Mouse (Mus musculus): ENCODE results near the gene Glis2. TPM values are rescaled to one million over a fixed set of nuclear protein-coding genes. Genes with fewer than 3 reads are reported as not detected.
A peak's percentile ranks its signal among the peaks of the same experiment; 100 is the strongest.
"Not testable (repeated sequence)": the region's sequence is repeated elsewhere in the genome, so short reads cannot be mapped to it uniquely, and the experiment has no call there.

The Glis2 gene
- polyA plus RNA-seq, 1 experiment, result 43.3 TPM

DNA sequence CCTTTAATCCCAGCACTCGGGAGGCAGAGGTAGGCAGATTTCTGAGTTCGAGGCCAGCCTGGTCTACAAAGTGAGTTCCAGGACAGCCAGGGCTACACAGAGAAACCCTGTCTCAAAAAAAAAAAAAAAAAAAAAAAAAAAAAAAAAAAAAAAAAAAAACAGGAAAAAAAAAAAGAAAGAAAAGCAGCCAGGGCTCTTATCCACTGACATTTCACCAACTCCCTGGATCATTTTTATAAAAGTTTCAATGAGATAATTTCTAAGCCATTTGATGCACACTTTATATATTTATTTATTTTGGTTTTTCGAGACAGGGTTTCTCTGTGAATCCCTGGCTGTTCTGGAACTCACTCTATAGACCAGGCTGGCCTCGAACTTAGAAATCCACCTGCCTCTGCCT lies 13.3 kb upstream of the Glis2 start:
- not testable (repeated sequence) for DNase-seq (ENCODE audit: low spot score)

DNA sequence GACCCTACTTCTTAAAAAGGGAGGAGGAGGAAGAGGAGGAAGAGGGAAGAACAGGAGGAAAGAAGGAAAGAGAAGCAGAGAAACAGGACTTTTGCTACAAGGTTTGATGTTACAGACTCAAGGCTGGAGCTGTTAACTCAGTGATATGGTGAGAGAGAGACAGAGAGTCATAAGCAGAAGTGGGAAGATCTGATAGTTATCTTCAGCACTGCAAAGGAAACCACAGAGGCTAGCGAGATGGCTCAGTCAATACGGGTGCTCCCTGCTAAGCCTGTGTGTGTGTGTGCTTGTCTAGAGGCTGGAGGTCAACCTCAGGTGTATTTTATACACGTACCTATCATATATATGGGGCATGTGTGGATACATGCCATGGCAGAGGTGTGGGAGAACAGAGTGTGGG lies 10.7 kb upstream of the Glis2 start:
- no peak for DNase-seq (ENCODE audit: low spot score)

DNA sequence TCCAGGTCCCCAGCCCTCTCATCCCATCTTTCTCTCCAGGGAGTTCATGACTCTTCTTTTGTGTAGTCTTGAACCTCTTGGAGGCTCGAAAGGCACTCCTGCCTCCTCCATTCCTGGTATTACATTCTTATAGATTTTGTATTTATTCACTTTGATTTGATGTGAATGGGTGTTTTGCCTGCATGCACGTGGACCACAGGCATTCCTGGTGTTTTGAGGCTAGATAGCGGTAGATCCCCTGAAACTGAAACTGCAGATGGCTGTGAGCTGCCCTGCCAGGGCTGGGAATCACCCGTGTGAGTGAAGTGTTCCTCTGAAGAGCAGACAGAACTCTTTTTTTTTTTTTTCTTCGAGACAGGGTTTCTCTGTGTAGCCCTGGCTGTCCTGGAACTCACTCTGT lies 10.1 kb upstream of the Glis2 start:
- DNase-seq (ENCODE audit: low spot score), result no peak

DNA sequence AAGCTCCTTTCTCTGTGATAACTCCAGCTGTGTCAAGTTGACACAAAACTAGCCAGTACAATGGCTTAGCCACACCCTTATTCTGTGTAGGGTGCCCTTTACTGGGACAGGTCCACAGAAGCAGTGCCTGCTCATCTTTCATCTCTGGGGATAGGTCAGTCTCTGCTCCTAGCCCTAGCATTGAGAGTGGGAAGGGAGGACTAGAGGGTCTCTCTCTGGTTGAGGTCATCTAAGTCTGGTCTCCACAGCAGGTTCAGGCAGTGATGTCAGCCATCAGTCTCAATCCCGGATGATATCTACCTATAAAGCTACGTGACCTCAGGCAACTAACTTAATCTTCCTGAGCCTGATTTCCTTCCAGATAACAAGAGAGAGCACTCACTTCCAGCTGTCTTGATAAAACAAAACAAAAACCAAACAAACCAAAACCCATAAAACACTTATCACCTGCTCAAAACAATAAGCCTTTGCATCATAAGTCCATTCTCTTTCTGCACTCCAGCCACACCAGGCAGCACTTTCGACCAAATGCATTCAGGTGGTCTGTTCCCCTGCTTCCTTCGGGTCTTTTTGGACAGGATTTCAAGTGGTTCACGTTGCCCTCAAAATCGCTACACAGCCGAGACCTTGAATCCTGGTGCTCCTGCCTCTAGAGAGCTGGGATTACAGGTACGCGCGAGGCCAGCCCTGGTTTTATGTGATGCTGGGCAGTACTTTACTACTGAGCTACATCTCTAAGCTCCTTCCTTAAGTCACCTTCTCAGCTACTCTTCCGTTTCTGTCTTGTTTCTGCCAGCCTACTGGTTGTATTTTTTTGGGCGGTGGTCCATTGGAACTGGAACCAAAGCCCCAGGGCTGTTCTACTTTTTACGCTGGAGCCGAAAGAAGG lies 8.6 kb upstream of the Glis2 start:
- no peak for DNase-seq (ENCODE audit: low spot score)

DNA sequence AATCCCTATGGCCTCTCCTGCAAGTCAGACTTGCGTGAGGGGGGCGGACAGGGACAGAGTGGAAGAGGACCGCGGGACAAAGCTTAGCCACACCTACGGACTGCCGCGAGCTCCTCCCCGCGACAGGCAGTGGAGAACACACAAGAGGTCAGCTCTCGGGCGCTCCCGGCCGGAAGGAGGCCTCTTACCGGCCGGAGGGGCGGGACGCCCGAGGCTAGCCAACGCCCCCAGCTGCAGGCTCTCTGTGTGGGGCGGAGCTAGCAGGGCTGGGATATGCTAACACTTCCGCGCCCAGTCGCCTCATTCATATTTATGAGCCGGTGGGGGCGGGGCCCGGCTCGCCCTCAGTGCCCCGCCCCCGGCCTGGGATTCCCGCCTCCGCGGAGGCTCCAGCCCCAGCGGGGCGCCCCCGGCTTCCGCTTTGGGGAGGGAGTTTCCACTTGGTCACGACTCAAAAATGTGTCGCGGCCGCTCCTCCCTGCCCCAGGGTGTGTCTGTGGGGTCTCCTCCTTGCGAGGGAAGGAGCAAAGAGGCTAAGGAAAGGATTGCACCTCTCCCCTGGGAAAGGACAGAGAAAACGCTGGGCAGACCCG lies 7.9 kb upstream of the Glis2 start:
- peak; percentile 90 for DNase-seq (ENCODE audit: low spot score)

DNA sequence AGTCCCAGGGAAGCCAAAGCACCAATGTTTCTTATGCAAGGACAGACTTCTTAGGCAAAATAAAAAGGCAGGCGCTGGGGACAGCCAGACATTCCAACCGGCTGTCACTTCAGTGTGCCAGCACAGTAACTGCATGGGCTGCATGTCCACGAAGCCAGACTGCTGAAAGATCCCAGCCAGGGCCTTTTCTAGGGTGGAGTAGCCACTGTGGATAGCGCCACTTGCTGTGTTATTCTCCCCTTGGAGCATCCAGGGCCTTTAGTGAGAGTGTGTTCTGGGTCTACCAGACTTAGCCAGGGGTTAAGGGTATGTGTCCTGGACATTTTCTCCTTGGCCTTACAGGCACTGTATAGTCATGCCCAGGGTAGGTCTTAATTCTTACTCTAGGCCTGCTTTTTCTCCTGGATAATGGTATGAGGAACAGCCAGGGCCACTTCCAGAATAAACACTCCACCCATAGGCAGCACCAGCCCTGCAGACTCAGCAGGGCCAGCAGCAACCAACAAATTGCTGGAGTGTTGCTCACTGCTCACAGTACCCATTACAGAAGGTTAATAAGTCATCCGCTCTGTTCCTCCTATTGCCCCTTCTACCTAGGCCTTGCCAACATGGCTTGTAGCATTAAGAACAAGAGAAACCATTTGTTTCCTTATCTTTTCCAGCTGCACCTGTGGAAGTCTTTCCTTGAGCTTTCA lies 6.8 kb upstream of the Glis2 start:
- no peak for DNase-seq (ENCODE audit: low spot score)

DNA sequence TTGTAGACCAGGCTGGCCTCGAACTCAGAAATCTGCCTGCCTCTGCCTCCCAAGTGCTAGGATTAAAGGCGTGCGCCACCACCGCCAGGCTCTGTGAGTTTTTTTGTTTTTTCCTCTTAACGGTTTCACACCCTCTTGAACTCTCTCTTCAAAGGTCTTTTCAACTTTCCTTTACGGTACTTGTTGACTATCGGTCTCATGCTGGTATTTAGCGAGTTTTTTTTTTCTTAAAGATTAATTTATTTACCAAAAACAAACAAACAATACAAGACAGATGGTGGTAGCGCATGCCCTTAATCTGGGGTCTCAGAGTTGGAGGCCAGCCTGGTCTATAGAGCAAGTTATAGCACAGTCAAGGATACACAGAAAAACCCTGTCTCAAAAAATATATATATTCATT lies 4.3 kb upstream of the Glis2 start:
- no peak for DNase-seq (ENCODE audit: low spot score)

DNA sequence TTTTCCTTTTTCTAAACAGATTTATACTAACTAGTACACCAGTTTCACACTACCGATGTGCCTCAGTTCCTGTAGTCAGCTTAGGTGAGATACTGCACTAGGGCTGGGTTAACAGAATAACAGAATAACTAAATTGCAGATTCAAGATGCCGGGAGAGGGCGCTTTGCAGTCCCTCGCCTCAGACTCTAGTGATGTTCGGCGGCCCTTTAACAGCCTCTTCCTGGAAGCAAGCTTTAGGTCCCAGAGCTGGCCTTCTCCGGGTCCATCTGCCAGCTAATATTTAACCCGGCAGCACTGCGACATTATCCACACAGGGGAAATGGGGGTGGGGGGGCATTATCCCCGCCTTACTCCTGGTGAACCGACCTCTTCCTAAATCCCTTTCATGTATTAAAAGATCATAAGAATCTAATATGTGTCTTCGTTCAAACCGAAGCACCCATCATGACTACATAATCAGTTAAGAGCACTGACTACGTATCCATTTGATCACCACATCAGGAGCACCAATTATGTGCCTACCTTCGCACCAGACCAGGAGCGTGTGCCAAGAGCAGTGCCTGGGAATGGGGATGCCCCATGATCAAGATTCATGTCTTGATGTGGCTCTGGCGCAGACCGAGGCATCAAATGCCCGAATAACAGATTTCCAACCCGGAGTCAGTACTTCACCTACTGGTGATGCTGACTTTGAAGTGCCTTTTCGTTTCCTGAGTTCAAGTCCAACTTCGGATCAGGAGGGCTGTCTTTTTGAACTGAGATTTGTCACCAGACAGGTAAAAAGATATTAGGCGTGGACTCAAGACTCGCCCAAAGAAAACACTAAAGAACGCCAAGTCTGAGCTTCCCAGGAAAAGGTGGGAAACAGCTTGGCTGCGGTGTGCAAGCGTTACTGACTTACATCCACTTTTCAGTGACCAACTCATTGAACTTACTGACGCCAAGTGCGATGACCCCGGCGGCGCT lies 1.3 kb upstream of the Glis2 start:
- no peak for DNase-seq (ENCODE audit: low spot score)

DNA sequence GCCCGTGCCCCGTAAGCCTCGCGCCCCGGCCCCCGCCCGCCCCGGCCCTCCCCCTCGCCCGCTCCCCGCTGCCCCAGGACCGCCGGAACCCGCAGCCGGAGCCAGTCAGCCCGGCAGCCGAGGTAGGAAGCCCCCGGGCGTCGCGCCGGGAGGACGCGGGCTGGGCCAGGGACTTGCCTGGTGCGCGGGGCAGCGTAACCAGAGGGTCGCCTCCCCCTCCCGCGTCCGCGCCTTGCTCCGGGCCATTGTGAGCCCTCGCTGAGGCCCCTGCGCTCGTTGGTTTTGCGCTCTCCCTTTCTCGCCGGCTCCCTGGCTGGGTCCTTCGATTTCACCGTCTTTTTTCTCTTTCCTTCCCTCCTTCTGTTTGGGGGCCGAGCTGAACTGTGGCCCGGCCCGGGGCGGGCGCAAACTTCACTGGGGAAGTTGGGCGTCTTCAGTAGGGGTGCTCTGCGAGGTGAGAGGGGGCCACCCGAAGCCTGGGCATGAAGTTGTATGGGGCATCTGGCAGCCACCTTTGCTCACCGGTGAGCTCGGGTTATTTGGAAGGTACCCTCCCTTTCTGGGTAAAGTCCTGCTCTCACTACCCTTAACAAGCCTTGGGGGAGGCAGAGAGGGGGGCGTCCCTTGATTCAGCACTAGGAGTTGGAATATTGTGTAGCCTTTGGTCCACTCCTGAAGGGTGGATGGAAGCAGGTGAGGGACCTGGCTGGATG lies 457 bp downstream of the Glis2 start:
- no peak for DNase-seq (ENCODE audit: low spot score)

DNA sequence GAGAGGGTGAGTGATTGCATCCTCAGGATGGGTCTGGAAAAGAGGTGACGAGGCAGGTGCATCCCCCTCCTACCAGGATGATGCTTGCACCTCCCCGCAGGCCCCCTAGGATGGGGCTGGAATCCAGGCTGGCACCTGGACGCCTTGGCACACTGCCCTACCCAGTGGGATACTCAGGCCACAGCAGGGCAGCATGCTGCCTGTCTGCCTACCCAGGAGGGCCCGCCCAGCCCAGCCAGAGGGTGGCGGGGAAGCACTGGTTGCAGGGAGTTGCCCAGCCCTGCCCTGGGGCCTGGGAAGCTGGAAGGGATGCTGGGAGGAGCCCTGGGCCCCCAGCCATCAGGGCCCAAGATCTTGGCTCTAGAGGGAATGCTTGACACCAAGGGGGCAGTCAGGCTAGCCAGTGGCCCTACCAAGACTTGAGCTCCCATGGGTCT lies 1.0 kb downstream of the Glis2 start:
- DNase-seq (ENCODE audit: low spot score), result no peak

DNA sequence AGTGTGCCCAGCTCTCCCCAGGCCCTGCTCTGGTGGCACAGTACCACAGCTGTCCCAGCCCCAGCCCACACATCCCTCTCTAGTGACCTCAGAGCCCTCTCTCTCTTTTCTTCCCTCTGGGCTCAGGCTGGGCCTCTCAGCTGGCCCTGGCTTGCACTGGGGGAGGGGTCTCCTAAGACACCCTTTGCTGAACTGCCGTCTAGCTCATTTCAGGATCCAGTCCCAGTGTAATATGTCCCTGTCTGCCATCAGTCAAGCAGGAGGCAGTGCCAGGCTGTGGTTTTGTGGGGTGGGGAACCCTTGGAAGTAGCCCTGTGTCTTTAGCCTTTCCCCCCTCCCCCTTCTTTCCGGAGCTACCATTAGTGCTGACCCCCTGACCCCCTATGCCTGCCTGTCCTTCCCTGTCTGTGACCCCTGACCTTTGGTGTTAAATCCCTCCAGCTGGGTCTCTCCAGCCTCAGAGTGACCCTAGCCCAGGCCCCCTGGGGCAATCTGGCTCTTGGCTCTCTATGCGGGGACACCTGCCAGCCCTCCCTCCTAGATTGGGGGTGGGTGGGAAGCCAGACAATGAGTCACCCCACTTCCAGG lies 1.7 kb downstream of the Glis2 start:
- no peak for DNase-seq (ENCODE audit: low spot score)

DNA sequence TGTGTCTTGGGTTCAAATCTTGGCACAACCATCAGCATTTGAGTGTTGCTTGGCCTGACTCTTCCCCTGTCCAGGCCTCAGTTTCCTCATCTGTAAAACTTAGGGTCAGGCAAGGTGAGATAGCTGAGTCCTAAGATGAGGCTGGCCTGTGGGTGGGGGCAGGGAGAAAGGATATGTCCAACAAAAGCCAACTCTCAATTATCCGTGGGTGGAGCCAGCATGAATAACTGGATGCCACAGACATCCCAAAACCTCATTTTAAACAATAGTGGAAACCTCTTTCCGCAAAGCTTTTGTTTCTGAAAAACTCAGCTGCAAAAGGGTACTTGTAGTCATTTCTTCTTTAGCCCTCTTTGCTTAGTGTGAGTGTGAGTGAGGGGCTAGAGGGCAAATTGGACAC lies 2.3 kb downstream of the Glis2 start:
- DNase-seq (ENCODE audit: low spot score), result no peak

DNA sequence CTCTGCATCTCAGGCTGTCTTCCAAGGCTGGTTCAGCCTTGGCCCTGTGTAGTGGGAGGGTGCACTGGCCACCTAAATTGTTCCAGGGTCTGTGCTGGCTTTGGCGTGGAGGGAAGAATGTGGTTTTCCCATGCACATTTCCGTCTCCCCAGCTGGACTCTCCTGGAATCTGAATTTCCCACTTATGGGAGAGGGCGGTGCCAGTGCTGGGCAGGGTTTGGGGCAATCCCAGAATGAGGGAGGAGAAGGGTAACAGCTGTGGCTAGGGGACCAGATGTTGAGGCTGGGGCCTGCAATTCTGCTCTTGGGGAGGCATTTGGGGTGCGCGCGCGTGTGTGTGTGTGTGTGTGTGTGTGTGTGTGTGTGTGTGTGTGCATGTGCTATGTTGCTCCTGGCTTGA lies 2.8 kb downstream of the Glis2 start:
- DNase-seq (ENCODE audit: low spot score), result no peak

DNA sequence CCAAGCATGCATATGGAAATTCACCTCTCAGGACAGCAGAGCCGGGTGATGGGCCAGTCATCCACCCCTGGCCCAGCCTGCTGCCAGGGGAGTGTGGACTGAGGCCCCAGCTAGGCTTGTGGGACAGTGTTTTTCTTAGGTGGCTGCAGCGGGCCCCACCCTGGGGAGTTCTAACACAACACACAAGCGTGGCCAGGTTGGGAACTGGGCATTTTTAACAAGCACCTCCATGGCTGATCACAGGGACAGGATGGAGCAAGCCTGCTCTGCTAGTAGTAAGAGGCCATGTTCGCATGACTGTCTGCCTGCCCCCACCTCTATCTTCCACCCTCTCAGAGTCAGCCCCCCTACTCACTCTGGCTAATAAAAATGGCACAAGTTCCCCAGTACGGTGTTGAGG lies 3.5 kb downstream of the Glis2 start:
- DNase-seq (ENCODE audit: low spot score), result no peak

DNA sequence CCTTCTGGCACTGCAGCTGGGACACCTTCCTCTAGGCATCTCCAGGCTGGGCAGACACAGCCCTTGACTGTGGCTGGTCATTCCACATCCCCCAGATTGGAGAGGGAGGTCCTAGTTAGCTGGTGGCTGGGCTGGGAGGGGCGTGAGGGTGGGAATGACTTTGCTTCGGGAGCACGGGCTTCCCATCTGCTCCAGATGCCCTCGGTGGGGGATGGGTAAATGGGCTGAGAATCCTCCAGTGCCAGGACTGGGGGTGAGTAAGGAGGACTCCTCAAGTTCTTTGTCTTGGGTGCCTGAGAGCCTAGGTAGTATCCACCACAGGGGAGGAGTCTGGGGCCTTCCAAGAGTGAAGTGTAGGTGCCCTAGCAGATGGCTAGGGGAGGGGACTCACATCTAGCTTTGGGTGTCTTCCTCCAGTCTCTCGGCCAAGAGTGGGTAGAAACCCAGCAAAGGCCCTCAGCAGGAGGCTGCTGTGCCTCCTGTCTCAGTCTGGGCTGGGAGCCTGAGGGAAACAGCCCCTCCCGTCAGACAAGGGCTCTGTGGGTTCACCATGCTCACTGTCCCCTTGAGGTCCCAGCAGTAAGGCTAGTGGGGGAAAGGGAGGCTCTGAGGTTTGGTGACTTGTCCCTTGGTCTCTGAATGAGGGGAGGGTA lies 4.5 kb downstream of the Glis2 start:
- no peak for DNase-seq (ENCODE audit: low spot score)

DNA sequence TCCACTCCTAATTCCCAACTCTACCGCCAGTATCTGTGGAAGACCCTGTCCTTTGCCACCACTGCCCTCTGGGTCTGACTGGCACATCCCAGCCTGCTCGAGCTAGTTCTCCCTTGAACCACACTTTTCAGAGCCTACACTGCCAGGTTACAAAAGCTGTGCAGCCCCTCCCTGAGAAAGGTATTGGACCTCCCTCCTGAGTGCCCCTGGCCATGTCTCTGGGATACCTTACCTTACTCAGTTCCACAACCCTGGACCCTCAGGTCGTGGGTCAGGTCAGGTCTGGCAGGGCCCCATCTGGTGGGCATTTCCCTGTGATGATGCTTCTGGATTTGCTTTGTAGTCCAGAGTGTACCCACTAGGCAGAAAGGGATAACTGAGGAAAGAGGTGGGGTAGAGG lies 5.1 kb downstream of the Glis2 start:
- DNase-seq (ENCODE audit: low spot score), result no peak

DNA sequence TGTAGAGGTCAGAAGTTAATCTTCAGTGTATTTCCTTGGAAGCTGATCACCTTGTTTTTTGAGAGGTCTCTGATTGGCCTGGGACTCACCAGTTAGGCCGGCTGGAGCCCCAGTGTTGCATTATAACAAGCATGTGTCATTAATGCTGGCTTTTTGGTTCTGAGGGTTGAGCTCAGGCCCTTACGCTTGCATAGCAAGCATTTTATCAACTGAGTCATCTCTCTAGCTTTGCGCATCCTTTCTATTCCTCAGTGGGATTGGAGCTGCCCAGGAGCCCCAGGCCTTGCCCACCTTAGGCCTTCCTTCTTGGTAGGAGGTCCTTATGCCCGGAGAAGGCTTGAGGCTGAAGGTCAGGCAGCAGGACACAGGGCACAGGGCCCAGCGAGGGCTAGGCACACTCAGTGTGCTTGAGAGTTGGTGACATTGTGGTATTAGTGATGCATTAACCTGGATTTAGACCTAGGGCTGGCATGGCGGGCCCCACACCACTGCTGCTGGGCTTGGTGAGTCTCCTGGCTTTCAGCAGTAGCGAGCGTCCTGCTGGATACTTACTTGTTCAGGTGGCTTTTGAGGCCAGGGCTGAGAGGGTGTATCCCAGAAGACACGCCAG lies 6.3 kb downstream of the Glis2 start:
- no peak for DNase-seq (ENCODE audit: low spot score)

DNA sequence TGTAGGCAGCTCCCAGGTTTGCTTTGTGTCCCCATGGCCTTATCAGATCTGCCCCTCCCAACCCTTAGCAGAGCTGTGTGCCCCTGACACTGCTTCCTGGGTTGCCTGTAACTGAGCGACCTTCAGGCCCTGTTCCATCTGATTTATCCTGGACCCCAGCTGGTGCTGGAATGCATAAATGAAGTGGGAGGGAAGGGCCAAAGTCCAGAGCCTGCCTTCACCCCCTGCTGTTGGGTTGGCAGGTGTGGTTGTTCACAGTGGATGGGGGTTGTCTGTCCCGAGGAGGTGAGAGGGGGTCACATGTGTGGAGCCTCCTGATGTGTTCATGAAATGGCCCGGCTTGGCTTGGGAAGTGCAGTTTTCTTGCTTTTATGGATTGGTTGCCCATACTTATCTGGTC lies 7.7 kb downstream of the Glis2 start:
- DNase-seq (ENCODE audit: low spot score), result no peak

DNA sequence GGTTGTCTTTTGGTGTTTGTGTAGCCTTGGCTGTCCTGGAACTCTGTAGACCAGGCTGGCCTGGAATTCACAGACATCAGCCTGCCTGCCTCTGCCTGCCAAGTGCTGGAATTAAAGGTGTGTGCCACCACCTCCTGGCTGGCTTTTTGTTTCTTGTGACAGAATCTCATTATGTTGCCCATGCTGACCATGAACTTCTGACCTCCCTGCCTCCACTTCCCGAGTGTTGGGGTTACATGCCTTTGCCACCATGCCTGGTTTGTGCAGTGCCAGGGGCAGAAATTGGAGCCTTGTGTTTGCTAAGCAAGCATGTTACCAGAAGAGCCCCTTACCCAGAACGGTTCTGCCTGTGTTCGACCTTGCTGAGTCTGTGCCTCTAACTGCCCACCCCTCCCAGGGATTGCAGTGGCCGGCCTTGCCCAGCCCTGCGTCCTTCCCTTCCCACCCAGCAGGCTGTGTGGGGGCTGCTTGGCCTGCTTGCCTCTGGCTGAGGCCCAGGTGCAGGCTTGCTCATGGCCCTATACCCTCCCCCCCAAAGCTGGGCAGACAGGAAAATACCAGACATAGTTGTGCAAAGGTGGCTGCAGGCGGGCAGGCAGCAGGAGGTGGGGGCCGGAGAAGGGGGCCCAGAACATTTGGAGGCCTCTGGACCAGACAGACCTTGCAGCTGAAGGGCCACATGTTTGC lies 8.4 kb downstream of the Glis2 start:
- DNase-seq (ENCODE audit: low spot score), result no peak

Measured in urinary bladder, adult 2 months (tissue).